Mouse (Mus musculus) retina, postnatal 1 day (tissue): ENCODE results near the gene Il16.
"Not testable (repeated sequence)": the region's sequence is repeated elsewhere in the genome, so short reads cannot be mapped to it uniquely, and the experiment has no call there.

Experiments used
- DNase-seq: peaks from one replicate; pipeline ENCODE4 v3.0.0-alpha.2; 2012

Il16 gene

GRCm38 (mm10) chr7:83735108-83735781 is 10.3 kb downstream of the Il16 start:
- DNase-seq: no peak

GRCm38 (mm10) chr7:83734671-83735082 is 10.8 kb downstream of the Il16 start:
- no peak for DNase-seq

GRCm38 (mm10) chr7:83734246-83734645 is 11.3 kb downstream of the Il16 start:
- no peak for DNase-seq

GRCm38 (mm10) chr7:83732781-83733180 is 12.7 kb downstream of the Il16 start:
- no peak for DNase-seq

GRCm38 (mm10) chr7:83731961-83732666 is 13.4 kb downstream of the Il16 start:
- no peak for DNase-seq

GRCm38 (mm10) chr7:83731297-83731696 is 14.2 kb downstream of the Il16 start:
- no peak for DNase-seq

- no peak for DNase-seq
Measured at GRCm38 (mm10) chr7:83726936-83727632, 18.4 kb downstream of the Il16 start.

- DNase-seq: no peak
Measured at GRCm38 (mm10) chr7:83725801-83726200, 19.7 kb downstream of the Il16 start.

GRCm38 (mm10) chr7:83724541-83724940 is 21.0 kb downstream of the Il16 start:
- DNase-seq: no peak

- DNase-seq: no peak
Measured at GRCm38 (mm10) chr7:83723954-83724353, 21.6 kb downstream of the Il16 start.

- no peak for DNase-seq
Measured at GRCm38 (mm10) chr7:83723221-83723620, 22.3 kb downstream of the Il16 start.

- DNase-seq: no peak
Measured at GRCm38 (mm10) chr7:83722485-83722884, 23.0 kb downstream of the Il16 start.

- DNase-seq: no peak
Measured at GRCm38 (mm10) chr7:83720231-83720630, 25.3 kb downstream of the Il16 start.

GRCm38 (mm10) chr7:83717021-83717725 is 28.4 kb downstream of the Il16 start:
- DNase-seq: no peak

- DNase-seq: no peak
Measured at GRCm38 (mm10) chr7:83713639-83714038, 31.9 kb downstream of the Il16 start.

- DNase-seq: not testable (repeated sequence)
Measured at GRCm38 (mm10) chr7:83711676-83712259, 33.8 kb downstream of the Il16 start.

GRCm38 (mm10) chr7:83703046-83703775 is 42.3 kb downstream of the Il16 start:
- no peak for DNase-seq

GRCm38 (mm10) chr7:83699066-83699745 is 46.3 kb downstream of the Il16 start:
- DNase-seq: no peak

- peak; percentile 43 for DNase-seq
Measured at GRCm38 (mm10) chr7:83695449-83696212, 49.9 kb downstream of the Il16 start.

GRCm38 (mm10) chr7:83682640-83683274 is 62.8 kb downstream of the Il16 start:
- no peak for DNase-seq
